Mouse (Mus musculus): ENCODE measurements around the gene Papss2. TPM values are rescaled to one million over a fixed set of nuclear protein-coding genes. Genes with fewer than 3 reads are reported as not detected.
A peak's percentile ranks its signal among the peaks of the same experiment; 100 is the strongest.

The Papss2 gene
- polyA plus RNA-seq (2017; shearing (Covaris generic)), result under 1 TPM; 0.16 to 0.35 TPM

GRCm38 (mm10) chr19:32595506-32596286, at the start of gene Papss2:
Gene Papss2, plus strand, starts transcription at chr19:32595790.
- peak; percentile 29 for ATAC-seq

GRCm38 (mm10) chr19:32547396-32547795, 48.2 kb upstream of the Papss2 start:
- no peak for ATAC-seq

GRCm38 (mm10) chr19:32548202-32548601, 47.4 kb upstream of the Papss2 start:
- ATAC-seq, result no peak

GRCm38 (mm10) chr19:32550446-32550845, 45.1 kb upstream of the Papss2 start:
- ATAC-seq, result no peak

GRCm38 (mm10) chr19:32551442-32551841, 44.1 kb upstream of the Papss2 start:
- no peak for ATAC-seq

GRCm38 (mm10) chr19:32552106-32552505, 43.5 kb upstream of the Papss2 start:
- ATAC-seq, result no peak

- no peak for ATAC-seq
These were observed 42.3 kb upstream of the Papss2 start for GRCm38 (mm10) chr19:32553310-32553709.

- no peak for ATAC-seq
These were observed 40.3 kb upstream of the Papss2 start for GRCm38 (mm10) chr19:32555257-32555656.

- no peak for ATAC-seq
These were observed 28.6 kb upstream of the Papss2 start for GRCm38 (mm10) chr19:32567025-32567424.

GRCm38 (mm10) chr19:32567447-32567846, 28.1 kb upstream of the Papss2 start:
- no peak for ATAC-seq

GRCm38 (mm10) chr19:32568470-32568869, 27.1 kb upstream of the Papss2 start:
- no peak for ATAC-seq

GRCm38 (mm10) chr19:32568961-32569653, 26.5 kb upstream of the Papss2 start:
- ATAC-seq, result no peak

- no peak for ATAC-seq
These were observed 25.9 kb upstream of the Papss2 start for GRCm38 (mm10) chr19:32569725-32570124.

- ATAC-seq, result no peak
These were observed 23.4 kb upstream of the Papss2 start for GRCm38 (mm10) chr19:32572191-32572590.

GRCm38 (mm10) chr19:32573259-32573658, 22.3 kb upstream of the Papss2 start:
- no peak for ATAC-seq

- ATAC-seq, result no peak
These were observed 20.7 kb upstream of the Papss2 start for GRCm38 (mm10) chr19:32574846-32575245.

GRCm38 (mm10) chr19:32577749-32578148, 17.8 kb upstream of the Papss2 start:
- no peak for ATAC-seq

- no peak for ATAC-seq
These were observed 12.4 kb upstream of the Papss2 start for GRCm38 (mm10) chr19:32583091-32583766.

GRCm38 (mm10) chr19:32587727-32588126, 7.9 kb upstream of the Papss2 start:
- ATAC-seq, result no peak

GRCm38 (mm10) chr19:32592749-32593148, 2.8 kb upstream of the Papss2 start:
- no peak for ATAC-seq

- peak; percentile 41 for ATAC-seq
These were observed 1.7 kb upstream of the Papss2 start for GRCm38 (mm10) chr19:32593870-32594269.

GRCm38 (mm10) chr19:32595131-32595505, 472 bp upstream of the Papss2 start:
- ATAC-seq, result no peak

GRCm38 (mm10) chr19:32599006-32599405, 3.4 kb downstream of the Papss2 start:
- no peak for ATAC-seq

- ATAC-seq, result no peak
These were observed 3.8 kb downstream of the Papss2 start for GRCm38 (mm10) chr19:32599436-32599835.
